Mouse (Mus musculus): Measurements from ENCODE around the gene Tmed6.
A peak's percentile ranks its signal among the peaks of the same experiment; 100 is the strongest.
"Not testable (repeated sequence)": the region's sequence is repeated elsewhere in the genome, so short reads cannot be mapped to it uniquely, and the experiment has no call there.

The Tmed6 gene

GRCm38 (mm10) chr8:107065511-107066496 lies at the start of gene Tmed6:
TSS of gene Tmed6 (minus strand) at chr8:107065644.
- no peak for DNase-seq (ENCODE audit: low read depth, low spot score)

GRCm38 (mm10) chr8:107115008-107115320 lies 49.5 kb upstream of the Tmed6 start:
- DNase-seq (ENCODE audit: low read depth, low spot score), result no peak

- DNase-seq (ENCODE audit: low read depth, low spot score), result no peak
These were observed 48.9 kb upstream of the Tmed6 start for GRCm38 (mm10) chr8:107114150-107115007.

GRCm38 (mm10) chr8:107113209-107113608 lies 47.8 kb upstream of the Tmed6 start:
- DNase-seq (ENCODE audit: low read depth, low spot score), result no peak

- no peak for DNase-seq (ENCODE audit: low read depth, low spot score)
These were observed 46.1 kb upstream of the Tmed6 start for GRCm38 (mm10) chr8:107111340-107112105.

GRCm38 (mm10) chr8:107110629-107111330 lies 45.3 kb upstream of the Tmed6 start:
- DNase-seq (ENCODE audit: low read depth, low spot score), result no peak

GRCm38 (mm10) chr8:107109816-107110435 lies 44.5 kb upstream of the Tmed6 start:
- no peak for DNase-seq (ENCODE audit: low read depth, low spot score)

GRCm38 (mm10) chr8:107108978-107109720 lies 43.7 kb upstream of the Tmed6 start:
- DNase-seq (ENCODE audit: low read depth, low spot score), result no peak

GRCm38 (mm10) chr8:107108089-107108488 lies 42.6 kb upstream of the Tmed6 start:
- not testable (repeated sequence) for DNase-seq (ENCODE audit: low read depth, low spot score)

GRCm38 (mm10) chr8:107104547-107104946 lies 39.1 kb upstream of the Tmed6 start:
- peak; percentile 47 for DNase-seq (ENCODE audit: low read depth, low spot score)

- DNase-seq (ENCODE audit: low read depth, low spot score), result no peak
These were observed 35.2 kb upstream of the Tmed6 start for GRCm38 (mm10) chr8:107100635-107101034.

- DNase-seq (ENCODE audit: low read depth, low spot score), result peak; percentile 90
These were observed 31.1 kb upstream of the Tmed6 start, which contains the start of gene Terf2 for GRCm38 (mm10) chr8:107096366-107097036. TSS of gene Terf2 (minus strand) at chr8:107096547.

- no peak for DNase-seq (ENCODE audit: low read depth, low spot score)
These were observed 30.4 kb upstream of the Tmed6 start for GRCm38 (mm10) chr8:107095717-107096365.

- no peak for DNase-seq (ENCODE audit: low read depth, low spot score)
These were observed 25.1 kb upstream of the Tmed6 start for GRCm38 (mm10) chr8:107090531-107090930.

- no peak for DNase-seq (ENCODE audit: low read depth, low spot score)
These were observed 23.2 kb upstream of the Tmed6 start for GRCm38 (mm10) chr8:107088526-107089063.

- no peak for DNase-seq (ENCODE audit: low read depth, low spot score)
These were observed 20.6 kb upstream of the Tmed6 start for GRCm38 (mm10) chr8:107086018-107086417.

GRCm38 (mm10) chr8:107085358-107085757 lies 19.9 kb upstream of the Tmed6 start:
- no peak for DNase-seq (ENCODE audit: low read depth, low spot score)

- DNase-seq (ENCODE audit: low read depth, low spot score), result no peak
These were observed 10.9 kb upstream of the Tmed6 start for GRCm38 (mm10) chr8:107076239-107076888.

All from retina, postnatal 7 days (tissue).